Mouse (Mus musculus) adrenal gland, adult (tissue): Measurements from ENCODE around the gene Fbxo24.
"Not testable (repeated sequence)": the region's sequence is repeated elsewhere in the genome, so short reads cannot be mapped to it uniquely, and the experiment has no call there.

Experiments
- DNase-seq, 2 experiments: peaks; one replicate each; pipeline ENCODE4 v3.0.0; 2022 to 2023; ENCODE audit warnings: low spot score in 1 of 2; ENCODE audit not compliant: inconsistent age in 2 of 2

Fbxo24 gene

DNA sequence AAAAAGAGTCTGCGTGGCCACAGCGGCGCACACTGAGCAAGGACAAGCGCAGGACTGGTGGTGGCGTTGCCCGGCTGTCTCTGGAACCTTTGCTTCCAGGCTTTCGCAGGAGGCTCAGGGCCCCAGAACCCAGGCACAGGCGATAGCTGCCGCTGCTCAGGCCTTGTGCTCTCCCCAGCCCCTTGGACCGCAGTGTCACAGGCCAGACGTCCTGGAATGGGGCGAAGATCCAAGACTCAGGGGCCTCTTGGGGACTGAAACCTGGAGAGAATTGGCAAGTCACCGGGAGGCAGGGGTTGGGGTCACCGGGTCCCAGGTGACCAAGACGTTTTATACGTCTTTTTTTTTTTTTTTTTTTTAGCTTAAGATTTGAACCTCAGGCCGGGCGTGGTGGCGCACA, 15.7 kb upstream of the Fbxo24 start:
- no peak for DNase-seq

DNA sequence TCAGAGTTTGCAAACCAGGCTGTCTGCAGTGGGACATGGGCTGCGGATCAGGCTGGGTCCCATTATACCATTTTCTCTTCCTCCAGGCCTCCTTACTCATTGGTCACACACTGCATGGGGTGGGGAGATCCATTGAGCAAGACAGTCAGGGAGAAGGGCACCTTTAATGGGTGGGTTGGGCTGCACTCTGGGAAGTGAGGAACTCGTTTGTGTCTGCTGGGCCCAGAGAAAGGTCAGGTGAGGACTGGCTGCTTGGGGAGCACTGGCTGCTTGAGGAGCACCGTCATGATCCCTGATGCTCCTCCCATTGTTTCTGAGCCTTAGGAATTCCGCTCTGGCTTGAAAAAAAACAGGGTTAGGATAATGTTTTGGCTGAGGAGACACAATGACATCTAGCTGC, 14.1 kb upstream of the Fbxo24 start:
- peak in 1 of 2 experiments; percentile 25 for DNase-seq

- peak; percentile 42 to 61 for DNase-seq
Measured at GRCm38 (mm10) chr5:137641054-137641453, 12.3 kb upstream of the Fbxo24 start, which contains the start of gene Sap25. Gene Sap25, plus strand, starts transcription at chr5:137641334.

- no peak for DNase-seq
Measured at GRCm38 (mm10) chr5:137639472-137639871, 10.7 kb upstream of the Fbxo24 start.

DNA sequence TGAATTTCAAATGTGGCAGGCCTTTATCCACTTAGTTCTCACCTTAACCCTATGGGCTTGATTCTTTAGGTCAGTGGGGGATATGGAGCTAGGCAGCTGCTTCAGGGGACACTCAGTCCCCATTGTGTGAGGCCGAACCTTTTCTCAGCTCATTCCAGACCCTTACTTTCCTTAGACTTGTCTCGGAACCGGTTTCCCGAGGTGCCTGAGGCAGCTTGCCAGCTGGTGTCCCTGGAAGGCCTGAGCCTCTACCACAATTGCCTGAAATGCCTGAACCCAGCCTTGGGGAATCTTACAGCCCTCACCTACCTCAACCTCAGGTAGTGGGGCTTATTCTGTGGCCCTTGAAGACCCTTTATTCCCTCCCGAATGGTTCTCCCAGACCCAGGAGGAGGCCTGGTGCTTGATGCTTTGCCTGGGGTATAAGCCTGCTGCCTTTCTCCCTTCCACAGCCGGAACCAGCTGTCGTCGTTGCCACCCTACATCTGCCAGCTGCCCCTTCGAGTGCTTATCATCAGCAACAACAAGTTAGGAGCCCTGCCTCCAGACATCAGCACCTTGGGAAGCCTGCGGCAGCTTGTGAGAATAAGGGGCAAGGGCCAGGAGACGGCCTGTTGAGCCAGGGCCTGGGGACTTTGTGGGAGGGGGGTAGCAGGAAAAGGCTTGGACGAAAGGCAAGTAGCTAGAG, 4.7 kb upstream of the Fbxo24 start:
- no peak for DNase-seq

DNA sequence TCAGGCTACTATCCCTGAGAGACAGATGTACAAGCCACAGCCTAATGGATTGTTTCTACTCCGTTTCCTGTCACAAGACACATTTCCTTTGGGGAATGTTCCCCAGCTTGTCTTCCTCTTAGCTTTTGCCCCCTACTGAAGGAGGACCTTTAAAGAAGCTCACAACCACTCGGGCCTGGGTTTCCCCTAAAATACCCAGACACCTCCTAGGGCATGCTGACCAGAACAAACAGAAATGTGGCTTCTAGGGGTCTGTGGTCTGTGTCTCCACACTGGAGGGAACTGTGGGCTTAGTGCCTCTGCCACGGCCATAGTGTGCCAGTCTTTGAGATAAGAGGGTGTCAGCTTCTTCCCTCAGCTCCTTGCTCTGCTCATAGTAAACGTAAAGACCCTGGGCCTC, 2.8 kb upstream of the Fbxo24 start:
- no peak for DNase-seq

DNA sequence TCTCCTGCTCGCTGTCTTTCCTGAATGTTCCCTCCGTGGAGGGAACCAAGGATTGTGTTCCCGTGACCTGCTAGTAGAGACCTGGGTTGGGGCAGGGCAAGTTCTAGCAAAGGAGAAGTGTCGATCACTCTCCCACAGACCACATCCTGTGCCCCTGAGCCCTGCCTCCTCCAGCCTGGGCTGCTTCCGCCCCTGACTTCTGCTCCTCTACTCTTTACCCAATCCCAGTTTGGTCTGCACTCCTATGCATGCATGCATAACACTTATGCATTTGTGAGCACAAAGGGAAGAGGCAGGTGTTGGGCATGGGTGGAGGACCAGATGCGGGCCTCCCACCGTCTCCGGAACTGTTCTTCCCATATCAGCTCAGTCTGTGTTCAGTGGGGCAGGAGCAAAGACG, 2.4 kb upstream of the Fbxo24 start:
- DNase-seq: no peak

GRCm38 (mm10) chr5:137630602-137631001, 1.8 kb upstream of the Fbxo24 start:
- DNase-seq: peak in 1 of 2 experiments; percentile 58

DNA sequence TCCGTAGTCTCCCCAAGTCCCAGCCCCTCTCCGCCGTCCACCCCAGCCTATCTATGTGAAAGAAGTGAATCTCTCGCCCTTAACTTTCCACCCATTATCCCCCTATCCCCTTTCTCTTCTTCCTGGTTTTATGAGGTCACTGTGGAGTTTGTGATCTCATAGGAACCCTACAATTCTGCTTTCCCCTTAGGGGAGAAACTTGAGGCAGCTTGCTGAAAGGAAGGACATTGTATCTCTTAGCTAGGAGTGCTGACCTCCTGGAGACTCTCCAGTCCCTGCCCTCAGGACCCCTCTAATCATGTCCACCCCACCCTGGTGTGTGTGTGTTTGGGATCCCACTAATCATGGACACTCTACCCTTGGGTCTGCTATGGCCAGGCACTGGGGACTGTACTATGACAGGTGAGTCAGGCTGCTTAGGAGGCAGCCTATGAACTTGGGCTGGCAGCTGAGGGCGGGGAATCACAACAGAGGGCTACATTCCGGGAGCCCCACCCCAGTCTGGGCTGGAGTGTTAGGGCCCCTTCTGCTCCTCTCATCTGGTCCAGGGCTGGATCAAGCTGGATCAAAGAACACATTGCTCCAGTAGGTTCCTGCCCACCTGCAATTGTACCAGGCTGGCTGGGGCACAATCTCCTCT, 1.2 kb upstream of the Fbxo24 start:
- DNase-seq: peak in 1 of 2 experiments; percentile 55

DNA sequence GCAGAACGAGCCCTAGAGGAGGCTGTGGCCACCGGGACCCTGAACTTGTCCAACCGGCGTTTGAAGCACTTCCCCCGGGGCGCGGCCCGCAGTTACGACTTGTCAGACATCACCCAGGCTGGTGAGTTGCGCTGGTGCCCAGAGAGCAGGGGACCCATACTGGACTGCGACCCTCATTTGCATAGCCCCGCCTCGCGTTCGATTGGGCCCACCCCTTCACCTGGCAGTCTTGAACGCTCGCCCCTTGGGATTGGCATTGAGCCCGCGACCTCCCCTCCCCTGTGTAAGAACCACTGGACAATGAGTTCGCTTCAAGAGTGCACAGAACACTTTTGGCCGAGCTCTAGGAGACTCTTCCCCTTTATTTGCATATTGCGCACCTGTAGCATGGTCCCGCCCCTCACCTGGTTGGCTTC, 512 bp upstream of the Fbxo24 start:
- DNase-seq: no peak

DNA sequence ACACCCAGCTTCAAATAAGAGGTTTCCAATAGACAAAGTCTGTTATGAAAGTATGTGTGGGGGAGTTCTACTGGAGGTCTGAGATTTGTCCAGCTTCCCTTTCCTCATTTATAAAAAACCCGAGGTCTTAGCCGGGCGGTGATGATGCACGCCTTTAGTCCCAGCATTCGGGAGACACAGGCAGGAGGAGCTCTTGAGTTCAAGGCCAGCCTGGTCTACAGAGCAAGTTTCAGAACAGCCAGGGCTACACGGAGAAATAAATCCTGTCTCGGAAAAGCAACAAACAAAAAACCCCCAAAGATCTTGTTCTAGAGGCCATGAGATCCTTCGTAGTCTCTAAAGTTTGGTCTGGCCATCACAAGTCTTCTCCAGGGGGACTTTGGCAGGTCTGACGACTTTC, 811 bp downstream of the Fbxo24 start:
- DNase-seq: peak; percentile 78 to 91

- no peak for DNase-seq
Measured at GRCm38 (mm10) chr5:137623937-137624530, 4.8 kb downstream of the Fbxo24 start.

DNA sequence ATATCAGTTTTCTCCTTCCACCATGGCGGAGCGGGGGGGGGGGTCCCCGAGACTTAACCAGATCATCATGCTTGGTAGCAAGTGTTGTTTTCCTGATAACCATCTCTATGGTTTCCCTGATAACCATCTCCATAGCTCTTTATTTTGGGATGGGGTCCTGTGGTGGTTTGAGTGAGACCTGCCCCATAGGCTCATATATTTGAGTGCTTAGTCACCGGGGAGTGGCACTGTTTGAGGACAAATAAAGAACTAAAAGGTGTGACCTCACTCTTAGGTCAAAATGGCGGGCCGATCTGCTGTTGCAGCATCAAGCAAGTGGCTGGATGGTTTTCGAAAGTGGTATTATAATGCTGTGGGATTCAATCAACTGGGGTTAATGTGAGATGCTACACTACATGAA, 13.5 kb downstream of the Fbxo24 start:
- DNase-seq: no peak

- not testable (repeated sequence) for DNase-seq
Measured at GRCm38 (mm10) chr5:137614921-137615320, 13.9 kb downstream of the Fbxo24 start.

DNA sequence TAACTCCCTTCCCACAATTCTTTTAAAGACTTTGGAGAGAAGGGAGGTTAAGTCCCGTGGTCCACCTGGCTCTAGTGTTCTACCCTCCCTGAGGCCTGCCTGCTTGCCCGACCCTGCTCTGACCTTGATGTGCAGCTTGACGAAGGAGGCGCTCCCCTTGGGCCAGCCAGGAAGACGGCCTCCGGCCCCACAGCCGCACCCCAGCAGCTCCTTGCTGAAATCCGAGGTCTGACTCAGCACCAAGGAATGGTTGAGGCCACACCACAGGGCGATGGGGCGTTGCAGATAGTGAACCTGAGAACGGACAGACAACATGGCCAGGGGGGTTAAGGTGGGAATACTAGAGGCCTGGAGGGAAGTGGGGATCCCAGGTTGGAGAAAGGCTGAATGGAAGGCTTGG, 15.3 kb downstream of the Fbxo24 start, which contains the start of gene Pcolce:
Pcolce (minus strand) TSS at position 235 of the 400 bp plus-strand sequence.
- peak; percentile 88 to 90 for DNase-seq

DNA sequence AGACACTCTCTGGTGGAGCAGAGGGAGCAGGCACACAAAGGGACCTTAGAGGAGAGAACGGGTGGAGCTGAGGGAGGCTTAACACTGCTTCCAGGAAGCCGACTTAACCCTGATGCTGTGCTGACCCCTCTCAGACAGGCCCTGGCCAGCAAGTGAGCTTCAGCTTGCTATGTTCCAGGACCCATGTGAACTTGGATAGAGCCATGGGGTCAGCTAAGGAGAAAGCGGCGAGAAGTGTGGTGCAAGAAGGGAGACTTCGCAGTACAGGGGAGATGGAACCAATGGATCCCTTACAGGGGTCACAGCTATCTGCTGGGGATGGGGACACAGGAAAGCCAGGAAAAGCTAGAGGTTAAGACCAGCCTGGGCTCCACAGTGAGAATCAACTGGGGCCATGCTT, 15.7 kb downstream of the Fbxo24 start:
- DNase-seq: peak in 1 of 2 experiments; percentile 65

DNA sequence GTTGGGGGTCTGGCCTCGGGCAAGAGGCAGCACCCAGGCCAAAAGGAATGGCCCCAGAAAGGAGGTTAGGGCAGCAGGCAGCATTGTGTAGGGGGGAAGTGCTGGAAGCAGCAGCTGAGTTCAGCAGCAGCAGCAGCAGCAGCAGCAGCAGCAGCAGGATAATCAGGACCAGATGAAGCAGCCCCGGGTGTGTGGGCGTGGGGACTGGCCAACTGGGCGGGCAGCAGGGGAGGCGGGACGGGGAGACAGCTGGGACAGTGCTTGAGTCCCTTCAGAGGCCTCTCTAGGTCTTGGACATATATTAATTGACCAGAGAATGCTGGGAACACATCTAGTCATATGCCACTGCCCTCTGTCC, 17.6 kb downstream of the Fbxo24 start:
- DNase-seq: peak; percentile 84 to 92

DNA sequence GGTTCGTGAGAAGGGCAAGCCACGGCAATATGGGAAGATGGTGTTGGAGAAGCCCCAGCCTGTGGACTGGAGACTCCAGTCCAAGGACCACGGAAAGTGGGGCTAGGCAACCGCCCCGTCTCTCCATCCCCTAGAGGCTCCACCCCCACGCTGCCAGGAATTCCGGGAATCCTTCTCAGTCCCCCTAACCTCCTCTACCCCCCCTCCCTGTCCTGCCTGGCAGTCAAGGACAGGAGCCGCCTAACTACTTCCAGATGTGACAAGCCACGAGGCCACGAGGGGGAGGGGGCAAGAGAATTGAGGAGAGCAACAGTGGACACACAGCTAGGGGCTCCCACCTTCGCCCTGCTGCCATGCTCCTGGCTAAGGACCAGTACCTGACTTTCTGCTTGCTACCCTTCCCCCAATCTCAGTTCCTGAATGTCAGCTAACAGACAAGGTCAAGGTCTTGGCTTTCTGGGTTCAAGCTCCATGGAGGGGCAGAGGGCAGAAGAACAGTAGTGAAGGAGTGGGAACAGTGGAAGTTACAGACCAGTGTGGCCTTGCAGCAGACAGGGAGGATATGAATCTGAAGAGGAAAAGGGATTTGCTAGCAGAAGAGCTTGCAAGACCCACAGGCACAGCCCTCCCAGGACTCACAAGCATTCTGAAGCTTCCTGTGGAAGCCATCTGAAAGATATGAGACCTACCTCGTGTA, 18.1 kb downstream of the Fbxo24 start:
- DNase-seq: peak; percentile 90 to 95

GRCm38 (mm10) chr5:137610056-137610455, 18.7 kb downstream of the Fbxo24 start:
- DNase-seq: no peak

- DNase-seq: peak in 1 of 2 experiments; percentile 76
Measured at GRCm38 (mm10) chr5:137609292-137609691, 19.5 kb downstream of the Fbxo24 start.

GRCm38 (mm10) chr5:137608654-137609190, 20.1 kb downstream of the Fbxo24 start:
- DNase-seq: peak in 1 of 2 experiments; percentile 44
